Comparison of ENCODE assay signal across 14 mouse cellular contexts in genomic region chr2:145530941-145531353, GRCm38 (mm10).
A peak's percentile ranks its signal among the peaks of the same experiment; 100 is the strongest.
DNase-seq lines count a peak whose midpoint lies in the region; ATAC-seq and TF ChIP-seq lines count a peak whose summit lies in the region.
"Had no signal": no experiment of that assay in that cellular context is flagged by ENCODE, and none has a peak within 500 bp of the region (broad histone marks: within the 10 kb centered on the region; RNA-seq: fewer than 3 reads in every experiment).

No protein-coding gene starts in this region.

- H3K4me3 ChIP-seq in stomach, postnatal 0 days (ENCODE audit: low read depth, low read length): no peak overlapping the region

- DNase-seq in layer of hippocampus, adult 11-12 months (ENCODE audit: low spot score): peak; percentile 40
- no peak for DNase-seq in layer of hippocampus, postnatal 25 days (ENCODE audit: extremely low spot score in 1 of 2, low spot score in 1 of 2)
- DNase-seq in brain, adult 2 months (ENCODE audit: low read depth, low spot score): peak; percentile 79
- peak; percentile 16 to 22 for DNase-seq in frontal cortex, postnatal 36 days (ENCODE audit: low spot score in 2 of 2)
- DNase-seq in left cerebral cortex, postnatal 36 days (ENCODE audit: low spot score in 2 of 2): peak; percentile 13 to 24
- DNase-seq in heart, postnatal 14 days: no peak
- no peak for DNase-seq in stomach, postnatal 0 days (ENCODE audit: low spot score)
- DNase-seq: adrenal gland, adult 2 months; embryo, embryonic 11 days; kidney, adult 2 months; lung, postnatal 36 days; thymus, postnatal 36 days had no signal

- no peak overlapping the region for H3K4me2 ChIP-seq in stomach, postnatal 0 days (replicated peaks; ENCODE audit: low read depth)

- H3K27ac ChIP-seq in stomach, postnatal 0 days (replicated peaks): no peak overlapping the region
- H3K27ac ChIP-seq: liver, embryonic 14.5 days had no signal

- ATAC-seq in stomach, postnatal 0 days (ENCODE audit: low FRiP score, low TSS enrichment): no peak
- ATAC-seq: CD4-positive, CD25-positive, alpha-beta regulatory T cell, adult 4 months had no signal

- no peak for TF ChIP-seq CTCF in stomach, postnatal 0 days (IDR thresholded peaks at IDR 0.05; ENCODE audit: low read depth)

- no peaks in the 10 kb centered on the region for H3K9me3 ChIP-seq in stomach, postnatal 0 days (ENCODE audit: control insufficient read depth, low read length)

- no peaks in the 10 kb centered on the region for H3K4me1 ChIP-seq in stomach, postnatal 0 days (replicated peaks; ENCODE audit: control insufficient read depth, insufficient read depth)

- no peaks in the 10 kb centered on the region; the same call in 1 of the 2 replicates for H3K36me3 ChIP-seq in stomach, postnatal 0 days (ENCODE audit: control insufficient read depth, insufficient read depth, low read length)

- WGBS in stomach, postnatal 0 days: 79% methylated on average over 4 of the region's 4 CpGs

- intact Hi-C loops in left cerebral cortex, postnatal 36 days (cut with DNase I): no loop called here
- intact Hi-C loops in heart, postnatal 14 days (cut with DNase I): no loop called here

- H3K27me3 ChIP-seq in stomach, postnatal 0 days (ENCODE audit: control insufficient read depth, insufficient read depth, low read length): no peaks in the 10 kb centered on the region

- TF ChIP-seq EP300 in stomach, postnatal 0 days (optimal IDR thresholded peaks at IDR 0.05): no peak

- no peak overlapping the region for H3K9ac ChIP-seq in stomach, postnatal 0 days (ENCODE audit: low read length)
- H3K9ac ChIP-seq: liver, embryonic 14.5 days had no signal

Comparison
In these comparisons a context has a peak if more than half of its experiments do, and no peak if none do; other contexts are left out.
1. DNase-seq: peak in layer of hippocampus, adult 11-12 months (single experiment), brain, adult 2 months (single experiment), frontal cortex, postnatal 36 days (2 of 2) and left cerebral cortex, postnatal 36 days (2 of 2); none in layer of hippocampus, postnatal 25 days (0 of 2), heart, postnatal 14 days (0 of 2) and stomach, postnatal 0 days (single experiment).